Mouse (Mus musculus) adrenal gland, adult 18-20 months (tissue): Measurements from ENCODE around the gene Kiss1. TPM values are rescaled to one million over a fixed set of nuclear protein-coding genes. Genes with fewer than 3 reads are reported as not detected.
A peak's percentile ranks its signal among the peaks of the same experiment; 100 is the strongest.
"Not testable (repeated sequence)": the region's sequence is repeated elsewhere in the genome, so short reads cannot be mapped to it uniquely, and the experiment has no call there.

Experiments
- DNase-seq, 2 experiments: peaks; one replicate each; pipeline ENCODE4 v3.0.0; 2021 to 2022; ENCODE audit warnings: low spot score in 2 of 2
- total RNA-seq, 2 experiments: library from RNA; stranded (reverse); gene quantifications; 1 replicate in 1 of 2; 2 replicates in 1 of 2; pipeline ENCODE4 v1.2.3; 2021

Kiss1 gene
- total RNA-seq, 2 experiments from 2014 or later: not detected

- DNase-seq: no peak
These were observed 5.1 kb upstream of the Kiss1 start for GRCm38 (mm10) chr1:133316577-133316976.

- no peak for DNase-seq
These were observed 4.5 kb upstream of the Kiss1 start for GRCm38 (mm10) chr1:133317149-133317548.

- DNase-seq: no peak
These were observed 1.7 kb downstream of the Kiss1 start for GRCm38 (mm10) chr1:133323333-133323732.

- no peak for DNase-seq
These were observed 4.3 kb downstream of the Kiss1 start for GRCm38 (mm10) chr1:133325951-133326350.

- DNase-seq: no peak
These were observed 5.4 kb downstream of the Kiss1 start for GRCm38 (mm10) chr1:133327094-133327493.

- no peak for DNase-seq
These were observed 6.7 kb downstream of the Kiss1 start for GRCm38 (mm10) chr1:133328299-133328795.

- DNase-seq: no peak
These were observed 7.4 kb downstream of the Kiss1 start for GRCm38 (mm10) chr1:133328896-133329637.

GRCm38 (mm10) chr1:133329638-133329964 lies 7.9 kb downstream of the Kiss1 start:
- DNase-seq: no peak

GRCm38 (mm10) chr1:133331142-133331541 lies 9.5 kb downstream of the Kiss1 start:
- no peak for DNase-seq

- DNase-seq: no peak
These were observed 11.2 kb downstream of the Kiss1 start for GRCm38 (mm10) chr1:133332656-133333430.

- DNase-seq: no peak
These were observed 12.3 kb downstream of the Kiss1 start for GRCm38 (mm10) chr1:133333937-133334336.

GRCm38 (mm10) chr1:133340403-133340802 lies 18.7 kb downstream of the Kiss1 start:
- not testable (repeated sequence) for DNase-seq

GRCm38 (mm10) chr1:133344357-133344756 lies 22.7 kb downstream of the Kiss1 start:
- DNase-seq: no peak

GRCm38 (mm10) chr1:133346531-133346930 lies 24.9 kb downstream of the Kiss1 start:
- DNase-seq: no peak

GRCm38 (mm10) chr1:133347226-133347625 lies 25.6 kb downstream of the Kiss1 start:
- DNase-seq: no peak

- peak in 1 of 2 experiments; percentile 26 for DNase-seq
These were observed 26.2 kb downstream of the Kiss1 start for GRCm38 (mm10) chr1:133347693-133348520.

- no peak for DNase-seq
These were observed 28.5 kb downstream of the Kiss1 start, which contains the start of gene Ren1 for GRCm38 (mm10) chr1:133350210-133350609. TSS of gene Ren1 (plus strand) at chr1:133350510.

GRCm38 (mm10) chr1:133351762-133352161 lies 30.1 kb downstream of the Kiss1 start:
- no peak for DNase-seq

- peak; percentile 80 to 85 for DNase-seq
These were observed 31.7 kb downstream of the Kiss1 start for GRCm38 (mm10) chr1:133353371-133353809.

GRCm38 (mm10) chr1:133355469-133355868 lies 33.8 kb downstream of the Kiss1 start:
- DNase-seq: no peak

- no peak for DNase-seq
These were observed 34.2 kb downstream of the Kiss1 start for GRCm38 (mm10) chr1:133355912-133356311.
